28 mouse cellular contexts compared by ENCODE assay signal in the genomic region with DNA sequence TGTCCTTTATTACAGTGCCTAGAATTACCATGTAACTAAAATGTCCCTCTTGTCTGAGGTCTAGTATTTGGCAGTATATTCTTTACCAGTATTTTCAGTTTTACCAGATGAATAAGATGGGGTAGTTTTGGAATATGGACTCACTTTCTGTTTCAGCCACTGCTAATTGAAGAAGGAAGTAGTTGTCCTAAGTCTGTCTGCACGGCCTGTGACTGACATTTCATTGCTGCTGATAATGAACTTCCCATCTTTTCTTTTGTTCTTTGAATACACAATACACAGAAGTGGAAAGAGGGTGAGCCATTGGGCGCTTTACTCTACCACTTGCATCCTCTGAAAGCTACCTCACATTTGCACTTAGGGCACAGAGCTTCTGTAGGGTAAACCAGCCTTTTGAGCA. TPM values are rescaled to one million over a fixed set of nuclear protein-coding genes. Genes with fewer than 3 reads are reported as not detected.
DNase-seq lines count a peak whose midpoint lies in the region; ATAC-seq and TF ChIP-seq lines count a peak whose summit lies in the region.
"Had no signal": no experiment of that assay in that cellular context is flagged by ENCODE, and none has a peak within 500 bp of the region (broad histone marks: within the 10 kb centered on the region; RNA-seq: fewer than 3 reads in every experiment).

No protein-coding gene starts in this region.

- no peak overlapping the region for H3K4me3 ChIP-seq in heart, embryonic 12.5 days
- H3K4me3 ChIP-seq in heart, embryonic 15.5 days: no peak overlapping the region
- H3K4me3 ChIP-seq in heart, embryonic 10.5 days: no peak overlapping the region
- 0 out of 4 replicates have a peak overlapping the region, but pooled peaks of 1 of the 2 experiments have one; percentile 8 for H3K4me3 ChIP-seq in MEL (ENCODE audit: control insufficient read depth in 1 of 2, insufficient read depth in 1 of 2, low read depth in 2 of 2, low read length in 2 of 2)
- H3K4me3 ChIP-seq: embryonic facial prominence, embryonic 10.5 days; embryonic facial prominence, embryonic 13.5 days; erythroblast, embryonic 14.5 days; forebrain, embryonic 12.5 days; forebrain, embryonic 15.5 days; hindbrain, embryonic 12.5 days; hindbrain, embryonic 15.5 days had no signal

- H3K27me3 ChIP-seq in heart, embryonic 12.5 days (replicated peaks): no peaks in the 10 kb centered on the region
- no peaks in the 10 kb centered on the region for H3K27me3 ChIP-seq in heart, embryonic 15.5 days
- no peaks in the 10 kb centered on the region for H3K27me3 ChIP-seq in heart, embryonic 10.5 days (ENCODE audit: insufficient read depth, poor library complexity, severe bottlenecking)
- no peaks in the 10 kb centered on the region for H3K27me3 ChIP-seq in MEL (ENCODE audit: control insufficient read depth in 1 of 2, insufficient read depth in 2 of 2, low read length in 2 of 2)
- H3K27me3 ChIP-seq: CH12.LX; embryonic facial prominence, embryonic 13.5 days; forebrain, embryonic 12.5 days; forebrain, embryonic 15.5 days; hindbrain, embryonic 12.5 days; hindbrain, embryonic 15.5 days had no signal

- H3K9me3 ChIP-seq in heart, embryonic 12.5 days (replicated peaks): no peaks in the 10 kb centered on the region
- no peaks in the 10 kb centered on the region for H3K9me3 ChIP-seq in heart, embryonic 15.5 days (replicated peaks)
- no peaks in the 10 kb centered on the region for H3K9me3 ChIP-seq in heart, embryonic 10.5 days
- H3K9me3 ChIP-seq in MEL (replicated peaks; ENCODE audit: insufficient read depth, low read length): no peaks in the 10 kb centered on the region
- H3K9me3 ChIP-seq: embryonic facial prominence, embryonic 10.5 days; embryonic facial prominence, embryonic 13.5 days; forebrain, embryonic 12.5 days; forebrain, embryonic 15.5 days; G1E; hindbrain, embryonic 12.5 days; hindbrain, embryonic 15.5 days had no signal

- no peak for DNase-seq in heart, adult 9 months (ENCODE audit: low spot score in 2 of 2)
- DNase-seq in heart, embryonic 10.5 days (ENCODE audit: low spot score): no peak
- peak; percentile 57 for DNase-seq in MEL (ENCODE audit: low read depth, low spot score)
- no peak for DNase-seq in lung, postnatal 36 days
- DNase-seq: adrenal gland, adult 8-10 months; adrenal gland, postnatal 25 days; B cell, adult 2 months; cerebellum, adult 11-12 months; cerebellum, adult 8-10 months; cerebellum, postnatal 10 days; cerebellum, postnatal 36 days; embryo, embryonic 11 days; gastrocnemius, postnatal 25 days; heart, postnatal 10 days; kidney, adult 2 months had no signal

- no peak overlapping the region for H3K4me2 ChIP-seq in heart, embryonic 12.5 days
- no peak overlapping the region for H3K4me2 ChIP-seq in heart, embryonic 15.5 days
- H3K4me2 ChIP-seq: embryonic facial prominence, embryonic 13.5 days; forebrain, embryonic 12.5 days; forebrain, embryonic 15.5 days; hindbrain, embryonic 12.5 days; hindbrain, embryonic 15.5 days had no signal

- no peaks in the 10 kb centered on the region for H3K79me2 ChIP-seq in MEL (ENCODE audit: control insufficient read depth, insufficient read depth, low read length, poor library complexity)

- no peak for TF ChIP-seq RAD21 in MEL (IDR thresholded peaks at IDR 0.05; ENCODE audit: low read depth, low read length)

- peak overlapping the region; percentile 94 for H3K27ac ChIP-seq in heart, embryonic 12.5 days (ENCODE audit: poor library complexity, severe bottlenecking)
- H3K27ac ChIP-seq in heart, embryonic 15.5 days: peak overlapping the region; percentile 97
- H3K27ac ChIP-seq in heart, embryonic 10.5 days: no peak overlapping the region
- no peak overlapping the region for H3K27ac ChIP-seq in MEL (ENCODE audit: control insufficient read depth, low read depth, low read length)
- H3K27ac ChIP-seq: embryonic facial prominence, embryonic 10.5 days; embryonic facial prominence, embryonic 13.5 days; forebrain, embryonic 12.5 days; forebrain, embryonic 15.5 days; hindbrain, embryonic 12.5 days; hindbrain, embryonic 15.5 days had no signal

- no peak for TF ChIP-seq CTCF in MEL (IDR thresholded peaks at IDR 0.05 in 2 of 3, conservative IDR thresholded peaks at IDR 0.05 in 1 of 3; ENCODE audit: control insufficient read depth in 1 of 3, insufficient read depth in 1 of 3, low read depth in 2 of 3, low read length in 3 of 3, poor library complexity in 1 of 3, severe bottlenecking in 1 of 3)

- TF ChIP-seq POLR2A in MEL (IDR thresholded peaks at IDR 0.05; ENCODE audit: control insufficient read depth in 1 of 2, insufficient read depth in 1 of 2, low read depth in 1 of 2, low read length in 2 of 2, poor library complexity in 1 of 2): no peak

- 72% methylated on average over 2 of the region's 2 CpGs for WGBS in heart, embryonic 12.5 days
- 60% methylated on average over 2 of the region's 2 CpGs for WGBS in heart, embryonic 15.5 days
- WGBS in heart, embryonic 10.5 days: 69% methylated on average over 2 of the region's 2 CpGs

- TF ChIP-seq EP300 in MEL (IDR thresholded peaks at IDR 0.05; ENCODE audit: low read depth in 1 of 2, low read length in 2 of 2): peak in 1 of 2 experiments; percentile 60; a peak in 1 of 4 replicates

- peaks cover 30% of the 10 kb centered on the region for H3K4me1 ChIP-seq in heart, embryonic 12.5 days (replicated peaks)
- H3K4me1 ChIP-seq in heart, embryonic 15.5 days (replicated peaks): peaks cover 32% of the 10 kb centered on the region
- H3K4me1 ChIP-seq in heart, embryonic 10.5 days: peaks cover 25% of the 10 kb centered on the region
- peaks cover 4 to 9% of the 10 kb centered on the region in 2 experiments for H3K4me1 ChIP-seq in MEL (ENCODE audit: control insufficient read depth in 1 of 2, insufficient read depth in 2 of 2, low read length in 2 of 2)
- H3K4me1 ChIP-seq: embryonic facial prominence, embryonic 10.5 days; embryonic facial prominence, embryonic 13.5 days; forebrain, embryonic 12.5 days; forebrain, embryonic 15.5 days; hindbrain, embryonic 12.5 days; hindbrain, embryonic 15.5 days had no signal

- H3K9ac ChIP-seq in heart, embryonic 12.5 days: no peak overlapping the region
- no peak overlapping the region for H3K9ac ChIP-seq in heart, embryonic 15.5 days
- H3K9ac ChIP-seq in MEL (ENCODE audit: control insufficient read depth, low read depth, low read length, poor library complexity, severe bottlenecking): no peak overlapping the region
- H3K9ac ChIP-seq: embryonic facial prominence, embryonic 13.5 days; forebrain, embryonic 12.5 days; forebrain, embryonic 15.5 days; hindbrain, embryonic 12.5 days; hindbrain, embryonic 15.5 days had no signal

- ATAC-seq in heart, embryonic 12.5 days (ENCODE audit: insufficient number of reproducible peaks, low FRiP score): no peak
- no peak for ATAC-seq in heart, embryonic 15.5 days (replicated peaks; ENCODE audit: insufficient number of reproducible peaks, insufficient read depth, low FRiP score, low read depth)
- ATAC-seq: activated CD4-positive, CD25-positive, alpha-beta regulatory T cell, adult 4 months; forebrain, embryonic 15.5 days; intestine, postnatal 0 days had no signal

- peaks cover 9% of the 10 kb centered on the region for H3K36me3 ChIP-seq in heart, embryonic 12.5 days
- H3K36me3 ChIP-seq in heart, embryonic 15.5 days: no peaks in the 10 kb centered on the region; the same call in 1 of the 2 replicates
- H3K36me3 ChIP-seq in heart, embryonic 10.5 days: peaks cover 9% of the 10 kb centered on the region
- peaks cover 5 to 15% of the 10 kb centered on the region in 2 experiments for H3K36me3 ChIP-seq in MEL (ENCODE audit: control insufficient read depth in 1 of 2, insufficient read depth in 2 of 2, low read length in 2 of 2)

TF ChIP-seq in MEL, 35 proteins besides CTCF, POLR2A, EP300 and RAD21:
- TF ChIP-seq GATA1 (IDR thresholded peaks at IDR 0.05; ENCODE audit: low read depth, low read length): peak; percentile 63; the same call in 1 of the 2 replicates
- no peak for TF ChIP-seq ZC3H11A (IDR thresholded peaks at IDR 0.05; ENCODE audit: low read depth, low read length)

RNA-seq across cellular contexts. Expression of gene Strip2, which starts 14.6 kb away (rescaled TPM):
- 39.5 and 39.8 TPM in 2 replicates for polyA plus RNA-seq in heart, embryonic 12.5 days (2016; fragmentation: Nextera tagmentation; extraction: Ambion mirVana)
- polyA plus RNA-seq in heart, embryonic 15.5 days (2015; fragmentation: Nextera tagmentation; extraction: Ambion mirVana): 53.2 and 63.1 TPM in 2 replicates
- polyA plus RNA-seq in heart, embryonic 10.5 days (2016; fragmentation: Nextera tagmentation; extraction: Ambion mirVana): 7.3 and 19.5 TPM in 2 replicates
- 0.12 and 0.13 TPM in 2 replicates for total RNA-seq in MEL (2012; rRNA removed)
- under 1 TPM in 1 of 2 experiments, not detected in 1; 0.39 TPM for polyA plus RNA-seq in MEL (2012; ENCODE audit: insufficient read depth in 1 of 2, insufficient read length in 2 of 2, low read depth in 1 of 2, low replicate concordance in 2 of 2, missing spikeins in 1 of 2)
- polyA plus RNA-seq: activated CD4-positive, CD25-positive, alpha-beta regulatory T cell, adult 4 months had no signal

Comparison
In these comparisons a context has a peak if more than half of its experiments do, and no peak if none do; other contexts are left out.
1. H3K27ac ChIP-seq: peak in heart, embryonic 12.5 days (single experiment) and heart, embryonic 15.5 days (single experiment); none in heart, embryonic 10.5 days (single experiment) and MEL (single experiment).